Mouse (Mus musculus) thymus, adult 18-20 months (tissue): ENCODE results near the gene Baz1b.
A peak's percentile ranks its signal among the peaks of the same experiment; 100 is the strongest.

Experiments used
- DNase-seq, 2 experiments: peaks; one replicate each; pipeline ENCODE4 v3.0.0; 2022; ENCODE audit warnings: mixed read lengths in 2 of 2

Baz1b gene

DNA sequence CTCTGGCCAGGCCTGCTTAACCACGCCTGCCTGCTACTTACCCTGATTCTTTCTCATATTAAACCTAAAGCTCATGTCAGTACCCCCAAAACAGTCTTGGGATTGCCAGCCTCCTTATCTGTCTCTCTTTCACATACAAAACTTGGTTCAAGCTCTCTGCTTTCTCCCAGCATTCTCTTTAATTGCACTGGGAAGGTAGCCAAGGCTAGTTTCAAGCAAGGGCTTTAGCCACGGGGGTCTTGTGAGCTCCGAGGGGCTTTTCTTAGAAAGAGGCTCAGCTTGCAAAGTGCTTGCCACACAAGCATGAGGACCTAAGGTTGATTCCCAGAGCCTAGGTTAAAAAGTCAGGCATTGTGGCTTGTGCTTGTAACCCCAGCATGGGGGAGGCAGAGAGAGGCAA, 98.1 kb downstream of the Baz1b start:
- DNase-seq = no peak

DNA sequence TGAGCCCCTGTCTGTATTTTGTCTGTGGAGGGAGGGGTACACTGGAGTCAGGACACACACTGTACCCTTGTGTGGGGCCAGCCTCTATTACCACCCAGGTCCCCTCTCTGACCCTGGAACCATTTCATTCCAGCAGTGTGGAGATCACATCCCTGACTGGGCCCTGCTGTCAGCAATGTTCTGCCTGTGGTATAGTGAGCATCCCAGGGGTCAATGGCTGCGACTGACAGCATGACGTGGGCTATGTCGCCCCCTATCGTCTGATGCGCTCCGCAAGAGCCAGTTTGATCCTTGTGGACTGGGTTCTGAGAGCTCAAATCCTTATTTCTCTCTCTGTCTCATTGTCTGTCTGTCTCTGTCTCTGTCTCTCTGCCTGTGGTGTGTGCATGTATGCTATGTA, 99.1 kb downstream of the Baz1b start:
- DNase-seq = peak; percentile 23 to 38

GRCm38 (mm10) chr5:135286926-135287325, 99.9 kb downstream of the Baz1b start:
- no peak for DNase-seq

- no peak for DNase-seq
Measured at GRCm38 (mm10) chr5:135290703-135291102, 103.6 kb downstream of the Baz1b start.

GRCm38 (mm10) chr5:135291193-135291592, 104.1 kb downstream of the Baz1b start:
- no peak for DNase-seq

GRCm38 (mm10) chr5:135292001-135292400, 104.9 kb downstream of the Baz1b start:
- no peak for DNase-seq
